8 mouse cellular contexts compared by ENCODE assay signal in genomic region chr13:64248161-64248774, GRCm38 (mm10). TPM values are rescaled to one million over a fixed set of nuclear protein-coding genes. Genes with fewer than 3 reads are reported as not detected.
DNase-seq lines count a peak whose midpoint lies in the region; ATAC-seq and TF ChIP-seq lines count a peak whose summit lies in the region.

No protein-coding gene starts in this region.

- H3K79me3 ChIP-seq in C2C12 (ENCODE audit: low read depth), result peaks cover 17% of the 10 kb centered on the region

- no peak for TF ChIP-seq CTCF in C2C12 (IDR thresholded peaks at IDR 0.05; ENCODE audit: control insufficient read depth, insufficient read depth, insufficient read length)
- TF ChIP-seq CTCF in embryonic fibroblast, embryonic 13.5 days (IDR thresholded peaks at IDR 0.05; ENCODE audit: borderline replicate concordance, insufficient read depth, low read length), result no peak

- H3ac ChIP-seq in C2C12 (ENCODE audit: control insufficient read depth, insufficient read length, low read depth), result peak overlapping the region; percentile 90

- peak; percentile 80 to 91 for DNase-seq in kidney, postnatal 25 days
- DNase-seq in spleen, postnatal 36 days (ENCODE audit: low spot score in 2 of 2), result peak; percentile 74 to 78
- DNase-seq in left cerebral cortex, adult 8-10 months (ENCODE audit: low spot score in 2 of 2), result no peak

- no peaks in the 10 kb centered on the region for H3K27me3 ChIP-seq in C2C12 (ENCODE audit: control insufficient read depth, insufficient read depth, insufficient read length)
- H3K27me3 ChIP-seq in heart, embryonic 16.5 days (ENCODE audit: control insufficient read depth, insufficient read depth, low read length), result no peaks in the 10 kb centered on the region

- H3K9ac ChIP-seq in heart, embryonic 16.5 days (ENCODE audit: low read length), result peak overlapping the region; percentile 78

- no peaks in the 10 kb centered on the region for H3K36me3 ChIP-seq in C2C12 (ENCODE audit: control insufficient read depth, insufficient read depth)
- H3K36me3 ChIP-seq in heart, embryonic 16.5 days (ENCODE audit: control insufficient read depth, insufficient read depth), result no peaks in the 10 kb centered on the region; the same call in 1 of the 2 replicates

- peak; percentile 91 for ATAC-seq in activated CD4-positive, CD25-positive, alpha-beta regulatory T cell, adult 4 months
- peak; percentile 86 for ATAC-seq in heart, embryonic 16.5 days (replicated peaks; ENCODE audit: extremely low read depth, insufficient read depth, low FRiP score)
- ATAC-seq in megakaryocyte progenitor cell, adult 5-6 weeks (replicated peaks; ENCODE audit: poor library complexity), result peak; percentile 87

- no peaks in the 10 kb centered on the region for H3K9me3 ChIP-seq in heart, embryonic 16.5 days (replicated peaks; ENCODE audit: control insufficient read depth, low read length)

- peaks cover 43% of the 10 kb centered on the region for H3K79me2 ChIP-seq in C2C12 (ENCODE audit: control insufficient read depth, insufficient read depth)

- peak overlapping the region; percentile 33 for H3K4me3 ChIP-seq in C2C12 (ENCODE audit: insufficient read depth, poor library complexity, severe bottlenecking)
- H3K4me3 ChIP-seq in embryonic fibroblast, embryonic 13.5 days (ENCODE audit: insufficient read depth, low read length), result peak overlapping the region; percentile 49
- H3K4me3 ChIP-seq in heart, embryonic 16.5 days (ENCODE audit: low read length), result peak overlapping the region; percentile 61

- WGBS in heart, embryonic 16.5 days, result 1% methylated on average over 24 of the region's 24 CpGs

- TF ChIP-seq POLR2A in embryonic fibroblast, embryonic 13.5 days (IDR thresholded peaks at IDR 0.05; ENCODE audit: low read depth, low read length), result peak; percentile 55; the same call in 1 of the 2 replicates

- peak overlapping the region; percentile 75 for H3K4me2 ChIP-seq in heart, embryonic 16.5 days (ENCODE audit: low read depth, low read length)

- no peak overlapping the region for H3K27ac ChIP-seq in embryonic fibroblast, embryonic 13.5 days (ENCODE audit: insufficient read depth, low read length)
- H3K27ac ChIP-seq in heart, embryonic 16.5 days (ENCODE audit: low read length), result peak overlapping the region; percentile 74

- H3K4me1 ChIP-seq in embryonic fibroblast, embryonic 13.5 days (ENCODE audit: control insufficient read depth, insufficient read depth, low read length), result no peaks in the 10 kb centered on the region; the same call in 1 of the 2 replicates
- H3K4me1 ChIP-seq in heart, embryonic 16.5 days (ENCODE audit: control insufficient read depth, insufficient read depth, low read length), result peaks cover 11% of the 10 kb centered on the region

TF ChIP-seq in C2C12, 6 proteins besides CTCF, POLR2A, EP300 and RAD21:
- TF ChIP-seq MYOD1 (IDR thresholded peaks at IDR 0.05; ENCODE audit: control insufficient read depth, insufficient read length, low read depth) (no peak), CEBPB (IDR thresholded peaks at IDR 0.05; ENCODE audit: low read depth) (no peak), FOSL1 (IDR thresholded peaks at IDR 0.05; ENCODE audit: insufficient read depth, low read length, poor library complexity, severe bottlenecking) (no peak), MYOG (IDR thresholded peaks at IDR 0.05; ENCODE audit: control insufficient read depth, extremely low read depth, insufficient read length) (no peak), MAX (IDR thresholded peaks at IDR 0.05) (no peak), USF1 (IDR thresholded peaks at IDR 0.05; ENCODE audit: low read depth) (no peak)

RNA-seq across cellular contexts. Expression of gene Cdc14b, which starts 26.8 kb away (rescaled TPM):
- polyA plus RNA-seq in C2C12 (2012; fragmentation: generic; extraction: Trizol), result 4.7 TPM
- 10 to 100 TPM; 10.3 to 10.4 TPM for polyA plus RNA-seq in activated CD4-positive, CD25-positive, alpha-beta regulatory T cell, adult 4 months (2017; shearing (Covaris generic))
- 18.5 and 20.1 TPM in 2 replicates for polyA plus RNA-seq in embryonic fibroblast, embryonic 13.5 days (2011; ENCODE audit: insufficient read length, low read depth, missing spikeins)
- polyA plus RNA-seq in heart, embryonic 16.5 days (2015; fragmentation: Nextera tagmentation; extraction: Ambion mirVana), result 11.7 and 15.5 TPM in 2 replicates
- total RNA-seq in megakaryocyte progenitor cell, adult 5-6 weeks (2015), result 1.6 and 1.9 TPM in 2 replicates
- 0.74 and 2.4 TPM in 2 replicates for total RNA-seq in megakaryocyte progenitor cell, adult 5-6 weeks (2017)
- total RNA-seq in left cerebral cortex, adult 8-10 months (2022), result 10 to 100 TPM; 15.0 to 21.0 (median 19.1) TPM

Comparison
In these comparisons a context has a peak if more than half of its experiments do, and no peak if none do; other contexts are left out.
1. DNase-seq: peak in kidney, postnatal 25 days (2 of 2) and spleen, postnatal 36 days (2 of 2); none in left cerebral cortex, adult 8-10 months (0 of 2).
2. Peak in every context shown above with its lines, with median percentiles within 50 percentile points of each other: H3K4me3 ChIP-seq and ATAC-seq.